Mouse (Mus musculus) liver, embryonic 14.5 days (tissue): ENCODE data around the gene Gch1. TPM values are rescaled to one million over a fixed set of nuclear protein-coding genes. Genes with fewer than 3 reads are reported as not detected.

Source experiments
- ATAC-seq: fragments of 200-750 bp; cut with Nextera tagmentation; 2 replicates; pipeline ENCODE4 v1.8.0; 2017; ENCODE audit warnings: moderate number of reproducible peaks, mild to moderate bottlenecking, moderate library complexity; ENCODE audit not compliant: insufficient read depth
- DNase-seq, 3 experiments: peaks; one replicate each; pipeline ENCODE4 v3.0.0-alpha.2; 2012 to 2013; ENCODE audit warnings: low read depth in 3 of 3, low spot score in 3 of 3
- H3K27ac ChIP-seq: fragments of 300-500 bp; sonication (generic); 2 replicates; pipeline ENCODE4 v1.5.1; 2014; ENCODE audit warnings: moderate library complexity, mild to moderate bottlenecking, control low read depth, inconsistent platforms
- H3K27me3 ChIP-seq: fragments of 300-500 bp; sonication (generic); 2 replicates; pipeline ENCODE4 v1.6.1; 2014; ENCODE audit warnings: mild to moderate bottlenecking, low read length, moderate library complexity; ENCODE audit not compliant: control insufficient read depth, insufficient read depth
- H3K36me3 ChIP-seq: fragments of 300-500 bp; sonication (generic); replicated peaks from 2 replicates; pipeline ENCODE4 v1.6.1; 2014; ENCODE audit warnings: low read depth; ENCODE audit not compliant: control insufficient read depth, insufficient read depth
- H3K4me1 ChIP-seq, 2 experiments: fragments of 200-500 bp in 1 of 2; fragments of 300-500 bp in 1 of 2; sonication (generic) in 1 of 2; replicated peaks; 2 replicates each; pipeline ENCODE4 v1.6.1; 2012 to 2014; ENCODE audit warnings: antibody characterized with exemption in 1 of 2, inconsistent platforms in 1 of 2, low read length in 1 of 2; ENCODE audit not compliant: control insufficient read depth in 2 of 2, insufficient read depth in 2 of 2
- H3K4me2 ChIP-seq: fragments of 300-500 bp; sonication (generic); 2 replicates; pipeline ENCODE4 v1.6.1; 2014; ENCODE audit warnings: low read depth, mild to moderate bottlenecking, control low read depth, moderate library complexity
- H3K4me3 ChIP-seq, 2 experiments: fragments of 200-500 bp in 1 of 2; fragments of 300-500 bp in 1 of 2; sonication (generic) in 1 of 2; 2 replicates each; pipeline ENCODE4 v1.5.1; 2012 to 2014; ENCODE audit warnings: low read depth in 2 of 2, low read length in 2 of 2, mild to moderate bottlenecking in 2 of 2, control low read depth in 1 of 2, inconsistent platforms in 1 of 2, moderate library complexity in 1 of 2; ENCODE audit not compliant: insufficient read depth in 1 of 2
- H3K9ac ChIP-seq: fragments of 300-500 bp; sonication (generic); replicated peaks from 2 replicates; pipeline ENCODE4 v1.6.1; 2014; ENCODE audit warnings: mild to moderate bottlenecking, control low read depth, moderate library complexity
- H3K9me3 ChIP-seq: fragments of 300-500 bp; sonication (generic); 2 replicates; pipeline ENCODE4 v1.6.1; 2016; ENCODE audit warnings: low read length, mixed read lengths; ENCODE audit not compliant: control insufficient read depth
- CTCF ChIP-seq: IDR thresholded peaks from 2 replicates; pipeline ENCODE4 v1.5.1; 2016; ENCODE audit warnings: antibody characterized with exemption, low read depth, control low read depth
- EP300 ChIP-seq: IDR thresholded peaks from 2 replicates; pipeline ENCODE4 v1.6.1; 2016; ENCODE audit warnings: antibody characterized with exemption, low read depth
- WGBS: fragments of 180-500 bp; shearing (Covaris S2); extraction: QIAGEN DNeasy Blood & Tissue Kit; methylation state at CpG from one replicate; pipeline ENCODE4 v1.1.7; 2014; ENCODE audit not compliant: insufficient replicate concordance; 5-methylcytosine and 5-hydroxymethylcytosine counted together
- polyA plus RNA-seq, 2 experiments: library from polyadenylated mRNA; depleted of rRNA in 1 of 2; stranded (reverse) in 1 of 2; unstranded in 1 of 2; fragments of >200 nt; fragmentation: Nextera tagmentation in 1 of 2; extraction: Ambion mirVana in 1 of 2; gene quantifications; 2 replicates each; pipeline versions ENCODE4 v1.2.1 to v1.2.3; 2012 to 2014

Gch1 gene
- polyA plus RNA-seq, 2 experiments, result 2.4 to 3.8 TPM

- no peak overlapping the region for H3K4me3 ChIP-seq
- H3K9ac ChIP-seq, result no peak overlapping the region
- H3K4me1 ChIP-seq, result no peaks in the 10 kb centered on the region
- no peak overlapping the region for H3K27ac ChIP-seq
- H3K36me3 ChIP-seq, result no peaks in the 10 kb centered on the region
- WGBS, result 67% methylated on average over 3 of the region's 3 CpGs
- ATAC-seq (no peak), DNase-seq (no peak)
- TF ChIP-seq EP300, result no peak
- TF ChIP-seq CTCF, result no peak
- no peaks in the 10 kb centered on the region for H3K9me3 ChIP-seq
- H3K4me2 ChIP-seq, result no peak overlapping the region
- H3K27me3 ChIP-seq, result no peaks in the 10 kb centered on the region
Measured at GRCm38 (mm10) chr14:47154303-47154702, 34.9 kb downstream of the Gch1 start.

GRCm38 (mm10) chr14:47151306-47151705 lies 37.9 kb downstream of the Gch1 start:
- no peak for TF ChIP-seq CTCF
- no peak for TF ChIP-seq EP300
- Histone ChIP-seq H3K4me2 (no peak overlapping the region), H3K4me3 (no peak overlapping the region), H3K27me3 (no peaks in the 10 kb centered on the region), H3K4me1 (no peaks in the 10 kb centered on the region), H3K9ac (no peak overlapping the region), H3K27ac (no peak overlapping the region), H3K36me3 (no peaks in the 10 kb centered on the region), H3K9me3 (no peaks in the 10 kb centered on the region)
- WGBS, result 68% methylated on average over 6 of the region's 6 CpGs
- no peak for ATAC-seq
- DNase-seq, result no peak

- no peak overlapping the region for H3K4me2 ChIP-seq
- H3K27ac ChIP-seq, result no peak overlapping the region
- DNase-seq (no peak), ATAC-seq (no peak)
- H3K4me1 ChIP-seq, result no peaks in the 10 kb centered on the region
- TF ChIP-seq EP300 (no peak), CTCF (no peak)
- H3K27me3 ChIP-seq, result no peaks in the 10 kb centered on the region
- H3K9ac ChIP-seq, result no peak overlapping the region
- H3K9me3 ChIP-seq, result no peaks in the 10 kb centered on the region
- no peak overlapping the region for H3K4me3 ChIP-seq
- 80% methylated on average over 5 of the region's 5 CpGs for WGBS
- no peaks in the 10 kb centered on the region for H3K36me3 ChIP-seq
Measured at GRCm38 (mm10) chr14:47144326-47144725, 44.9 kb downstream of the Gch1 start.

GRCm38 (mm10) chr14:47138853-47139252 lies 50.4 kb downstream of the Gch1 start:
- H3K27ac ChIP-seq, result no peak overlapping the region
- no peaks in the 10 kb centered on the region for H3K4me1 ChIP-seq
- H3K4me2 ChIP-seq, result no peak overlapping the region
- no peak overlapping the region for H3K9ac ChIP-seq
- TF ChIP-seq CTCF, result no peak
- DNase-seq, result no peak
- H3K27me3 ChIP-seq, result no peaks in the 10 kb centered on the region
- H3K4me3 ChIP-seq, result no peak overlapping the region
- no peaks in the 10 kb centered on the region for H3K9me3 ChIP-seq
- no peaks in the 10 kb centered on the region for H3K36me3 ChIP-seq
- WGBS, result 13% methylated on average over 3 of the region's 3 CpGs
- ATAC-seq, result no peak

DNA sequence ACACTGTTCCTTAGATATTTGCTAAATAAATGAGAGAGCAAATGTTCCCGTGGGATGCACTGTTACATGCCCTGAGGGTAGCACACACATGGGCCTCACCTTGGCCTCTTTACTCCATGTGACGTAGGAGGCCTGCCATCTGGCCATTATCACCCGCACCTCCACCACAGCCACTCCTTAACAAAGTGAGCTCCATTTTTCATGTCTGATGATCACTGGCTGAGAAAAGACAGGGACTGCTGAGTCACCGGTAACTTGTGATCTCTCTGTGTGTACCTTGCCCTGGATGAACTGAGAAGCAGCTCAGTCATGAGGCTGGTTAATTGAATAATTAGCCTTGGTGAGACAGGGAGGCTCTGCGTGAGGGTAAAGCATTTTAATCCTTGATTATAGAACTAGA lies 52.6 kb downstream of the Gch1 start:
- WGBS, result 57% methylated on average over 5 of the region's 5 CpGs
- no peaks in the 10 kb centered on the region for H3K27me3 ChIP-seq
- no peak overlapping the region for H3K27ac ChIP-seq
- no peaks in the 10 kb centered on the region for H3K4me1 ChIP-seq
- ATAC-seq (no peak), DNase-seq (no peak)
- TF ChIP-seq CTCF (no peak), EP300 (no peak)
- no peak overlapping the region for H3K4me3 ChIP-seq
- no peak overlapping the region for H3K9ac ChIP-seq
- H3K9me3 ChIP-seq, result no peaks in the 10 kb centered on the region
- no peak overlapping the region for H3K4me2 ChIP-seq
- no peaks in the 10 kb centered on the region for H3K36me3 ChIP-seq

- Histone ChIP-seq H3K27ac (no peak overlapping the region), H3K4me3 (no peak overlapping the region), H3K4me2 (no peak overlapping the region), H3K9ac (no peak overlapping the region), H3K36me3 (no peaks in the 10 kb centered on the region), H3K4me1 (no peaks in the 10 kb centered on the region), H3K9me3 (no peaks in the 10 kb centered on the region), H3K27me3 (no peaks in the 10 kb centered on the region)
- 67% methylated on average over 10 of the region's 10 CpGs for WGBS
- no peak for TF ChIP-seq CTCF
- TF ChIP-seq EP300, result no peak
- DNase-seq (no peak), ATAC-seq (no peak)
Measured at GRCm38 (mm10) chr14:47133948-47134347, 55.3 kb downstream of the Gch1 start.
